Mouse (Mus musculus): Measurements from ENCODE around the gene Efnb3. TPM values are rescaled to one million over a fixed set of nuclear protein-coding genes. Genes with fewer than 3 reads are reported as not detected.

Gene Efnb3
- total and polyA plus RNA-seq, 3 experiments = 0.27 to 0.68 (median 0.56) TPM

- H3K36me3 ChIP-seq (replicated peaks) = peaks cover 51% of the 10 kb centered on the region
- no peaks in the 10 kb centered on the region for H3K27me3 ChIP-seq (ENCODE audit: insufficient read depth, low read length)
- no peaks in the 10 kb centered on the region for H3K9me3 ChIP-seq (replicated peaks)
- peak overlapping the region; percentile 84 for H3K4me3 ChIP-seq (ENCODE audit: low read depth, low read length)
- no peak for ATAC-seq (ENCODE audit: extremely low read depth, insufficient number of reproducible peaks, low FRiP score, poor library complexity, severe bottlenecking)
- TF ChIP-seq TAL1 (conservative IDR thresholded peaks at IDR 0.05; ENCODE audit: low read depth, low read length) (no peak), CTCF (IDR thresholded peaks at IDR 0.05; ENCODE audit: low read depth, low read length) (no peak), GATA1 (IDR thresholded peaks at IDR 0.05; ENCODE audit: borderline replicate concordance, low read length) (no peak), POLR2AphosphoS5 (IDR thresholded peaks at IDR 0.05; ENCODE audit: insufficient replicate concordance, low read depth, low read length) (no peak)
- peak; percentile 80 for DNase-seq (ENCODE audit: low spot score)
- peaks cover 72% of the 10 kb centered on the region for H3K4me1 ChIP-seq (ENCODE audit: insufficient read depth, low read depth, low read length)
Measured at GRCm38 (mm10) chr11:69581147-69581688, 21.2 kb upstream of the Efnb3 start.

- Histone ChIP-seq H3K27me3 (ENCODE audit: insufficient read depth, low read length) (no peaks in the 10 kb centered on the region), H3K36me3 (replicated peaks) (peaks cover 54% of the 10 kb centered on the region), H3K4me3 (ENCODE audit: low read depth, low read length) (peak overlapping the region; percentile 84), H3K9me3 (replicated peaks) (no peaks in the 10 kb centered on the region), H3K4me1 (ENCODE audit: insufficient read depth, low read depth, low read length) (peaks cover 71% of the 10 kb centered on the region)
- no peak for ATAC-seq (ENCODE audit: extremely low read depth, insufficient number of reproducible peaks, low FRiP score, poor library complexity, severe bottlenecking)
- TF ChIP-seq GATA2 (IDR thresholded peaks at IDR 0.05; ENCODE audit: borderline replicate concordance, low read depth, low read length) (no peak), POLR2AphosphoS5 (IDR thresholded peaks at IDR 0.05; ENCODE audit: insufficient replicate concordance, low read depth, low read length) (no peak), TAL1 (conservative IDR thresholded peaks at IDR 0.05; ENCODE audit: low read depth, low read length) (no peak), GATA1 (IDR thresholded peaks at IDR 0.05; ENCODE audit: borderline replicate concordance, low read length) (no peak), CTCF (IDR thresholded peaks at IDR 0.05; ENCODE audit: low read depth, low read length) (no peak)
- no peak for DNase-seq (ENCODE audit: low spot score)
Measured at GRCm38 (mm10) chr11:69580572-69581146, 20.7 kb upstream of the Efnb3 start.

GRCm38 (mm10) chr11:69580091-69580514 lies 20.1 kb upstream of the Efnb3 start, which contains the start of the genes Wrap53 and Trp53:
Gene Wrap53 (minus strand): TSS chr11:69580255.
Gene Trp53 (plus strand): TSS chr11:69580359.
- H3K27me3 ChIP-seq (ENCODE audit: insufficient read depth, low read length) = no peaks in the 10 kb centered on the region
- DNase-seq (ENCODE audit: low spot score) (peak; percentile 81), ATAC-seq (ENCODE audit: extremely low read depth, insufficient number of reproducible peaks, low FRiP score, poor library complexity, severe bottlenecking) (peak; percentile 22; the same call in 1 of the 2 replicates)
- no peaks in the 10 kb centered on the region for H3K9me3 ChIP-seq (replicated peaks)
- H3K36me3 ChIP-seq (replicated peaks) = peaks cover 60% of the 10 kb centered on the region
- TF ChIP-seq POLR2AphosphoS5 (IDR thresholded peaks at IDR 0.05; ENCODE audit: insufficient replicate concordance, low read depth, low read length) (0 out of 2 replicates have a peak, but pooled peaks have one; percentile 19), TAL1 (conservative IDR thresholded peaks at IDR 0.05; ENCODE audit: low read depth, low read length) (no peak)
- peaks cover 71% of the 10 kb centered on the region for H3K4me1 ChIP-seq (ENCODE audit: insufficient read depth, low read depth, low read length)
- peak within 1 kb of the TSS; percentile 84 for H3K4me3 ChIP-seq (ENCODE audit: low read depth, low read length)

GRCm38 (mm10) chr11:69579128-69580017 lies 19.4 kb upstream of the Efnb3 start:
- Histone ChIP-seq H3K27me3 (ENCODE audit: insufficient read depth, low read length) (no peaks in the 10 kb centered on the region), H3K9me3 (replicated peaks) (no peaks in the 10 kb centered on the region), H3K36me3 (replicated peaks) (peaks cover 60% of the 10 kb centered on the region), H3K4me1 (ENCODE audit: insufficient read depth, low read depth, low read length) (peaks cover 72% of the 10 kb centered on the region), H3K4me3 (ENCODE audit: low read depth, low read length) (peak overlapping the region; percentile 84)
- ATAC-seq (ENCODE audit: extremely low read depth, insufficient number of reproducible peaks, low FRiP score, poor library complexity, severe bottlenecking) (peak; percentile 66), DNase-seq (ENCODE audit: low spot score) (peak; percentile 84)
- TF ChIP-seq CTCF (IDR thresholded peaks at IDR 0.05; ENCODE audit: low read depth, low read length) = peak; percentile 90
- TF ChIP-seq GATA1 (IDR thresholded peaks at IDR 0.05; ENCODE audit: borderline replicate concordance, low read length) = no peak
- TF ChIP-seq TAL1 (conservative IDR thresholded peaks at IDR 0.05; ENCODE audit: low read depth, low read length) = no peak
- TF ChIP-seq GATA2 (IDR thresholded peaks at IDR 0.05; ENCODE audit: borderline replicate concordance, low read depth, low read length) = no peak

- H3K36me3 ChIP-seq (replicated peaks) = peaks cover 60% of the 10 kb centered on the region
- peaks cover 63% of the 10 kb centered on the region for H3K4me1 ChIP-seq (ENCODE audit: insufficient read depth, low read depth, low read length)
- ATAC-seq (ENCODE audit: extremely low read depth, insufficient number of reproducible peaks, low FRiP score, poor library complexity, severe bottlenecking) = no peak
- no peak for TF ChIP-seq TAL1 (conservative IDR thresholded peaks at IDR 0.05; ENCODE audit: low read depth, low read length)
- no peak for TF ChIP-seq POLR2AphosphoS5 (IDR thresholded peaks at IDR 0.05; ENCODE audit: insufficient replicate concordance, low read depth, low read length)
- TF ChIP-seq GATA1 (IDR thresholded peaks at IDR 0.05; ENCODE audit: borderline replicate concordance, low read length) = no peak
- TF ChIP-seq GATA2 (IDR thresholded peaks at IDR 0.05; ENCODE audit: borderline replicate concordance, low read depth, low read length) = no peak
- no peak for TF ChIP-seq CTCF (IDR thresholded peaks at IDR 0.05; ENCODE audit: low read depth, low read length)
- no peaks in the 10 kb centered on the region for H3K27me3 ChIP-seq (ENCODE audit: insufficient read depth, low read length)
- no peaks in the 10 kb centered on the region for H3K9me3 ChIP-seq (replicated peaks)
- no peak for DNase-seq (ENCODE audit: low spot score)
- peak overlapping the region; percentile 84 for H3K4me3 ChIP-seq (ENCODE audit: low read depth, low read length)
Measured at GRCm38 (mm10) chr11:69578301-69578700, 18.3 kb upstream of the Efnb3 start.

GRCm38 (mm10) chr11:69576307-69576706 lies 16.3 kb upstream of the Efnb3 start:
- ATAC-seq (ENCODE audit: extremely low read depth, insufficient number of reproducible peaks, low FRiP score, poor library complexity, severe bottlenecking) (no peak), DNase-seq (ENCODE audit: low spot score) (no peak)
- H3K4me1 ChIP-seq (ENCODE audit: insufficient read depth, low read depth, low read length) = peaks cover 69% of the 10 kb centered on the region
- no peak for TF ChIP-seq POLR2AphosphoS5 (IDR thresholded peaks at IDR 0.05; ENCODE audit: insufficient replicate concordance, low read depth, low read length)
- TF ChIP-seq GATA1 (IDR thresholded peaks at IDR 0.05; ENCODE audit: borderline replicate concordance, low read length) = no peak
- TF ChIP-seq GATA2 (IDR thresholded peaks at IDR 0.05; ENCODE audit: borderline replicate concordance, low read depth, low read length) = no peak
- TF ChIP-seq TAL1 (conservative IDR thresholded peaks at IDR 0.05; ENCODE audit: low read depth, low read length) = peak; percentile 62
- no peak for TF ChIP-seq CTCF (IDR thresholded peaks at IDR 0.05; ENCODE audit: low read depth, low read length)
- no peaks in the 10 kb centered on the region for H3K9me3 ChIP-seq (replicated peaks)
- H3K4me3 ChIP-seq (ENCODE audit: low read depth, low read length) = peak overlapping the region; percentile 46; the same call in 1 of the 2 replicates
- peaks cover 66% of the 10 kb centered on the region for H3K36me3 ChIP-seq (replicated peaks)
- H3K27me3 ChIP-seq (ENCODE audit: insufficient read depth, low read length) = no peaks in the 10 kb centered on the region
